Mouse (Mus musculus) heart, postnatal 0 days (tissue): ENCODE results near the gene Mafb.

ENCODE experiments used
- CTCF ChIP-seq: IDR thresholded peaks from 2 replicates; pipeline ENCODE4 v1.5.1; 2016; ENCODE audit warnings: antibody characterized with exemption, control low read depth, low read depth
- EP300 ChIP-seq: IDR thresholded peaks from 2 replicates; pipeline ENCODE4 v1.6.1; 2016; ENCODE audit warnings: antibody characterized with exemption, low read depth

GRCm38 (mm10) chr2:160358896-160359295, 8.0 kb downstream of the Mafb start:
- TF ChIP-seq CTCF (no peak), EP300 (no peak)
